Mouse (Mus musculus) common myeloid progenitor, adult 5-6 weeks (primary cell): Measurements from ENCODE around the gene Slc25a13. TPM values are rescaled to one million over a fixed set of nuclear protein-coding genes. Genes with fewer than 3 reads are reported as not detected.

Experiments used
- ATAC-seq: replicated peaks from 2 replicates; pipeline ENCODE4 v1.8.0; 2016; ENCODE audit warnings: low read depth, mild to moderate bottlenecking, moderate TSS enrichment, inconsistent platforms; ENCODE audit not compliant: poor library complexity, severe bottlenecking
- total RNA-seq: library from RNA; stranded (forward); fragments of 200-1000, 187-1606 nt; gene quantifications from 2 replicates; pipeline ENCODE4 v1.2.3, GENCODE M21; 2017

The Slc25a13 gene
- 30.9 and 58.0 TPM in 2 replicates for total RNA-seq

GRCm38 (mm10) chr6:6216507-6217285, at the start of gene Slc25a13:
Slc25a13 (minus strand) TSS chr6:6217173.
- peak; percentile 96 for ATAC-seq

GRCm38 (mm10) chr6:6265761-6266160, 48.8 kb upstream of the Slc25a13 start:
- no peak for ATAC-seq

DNA sequence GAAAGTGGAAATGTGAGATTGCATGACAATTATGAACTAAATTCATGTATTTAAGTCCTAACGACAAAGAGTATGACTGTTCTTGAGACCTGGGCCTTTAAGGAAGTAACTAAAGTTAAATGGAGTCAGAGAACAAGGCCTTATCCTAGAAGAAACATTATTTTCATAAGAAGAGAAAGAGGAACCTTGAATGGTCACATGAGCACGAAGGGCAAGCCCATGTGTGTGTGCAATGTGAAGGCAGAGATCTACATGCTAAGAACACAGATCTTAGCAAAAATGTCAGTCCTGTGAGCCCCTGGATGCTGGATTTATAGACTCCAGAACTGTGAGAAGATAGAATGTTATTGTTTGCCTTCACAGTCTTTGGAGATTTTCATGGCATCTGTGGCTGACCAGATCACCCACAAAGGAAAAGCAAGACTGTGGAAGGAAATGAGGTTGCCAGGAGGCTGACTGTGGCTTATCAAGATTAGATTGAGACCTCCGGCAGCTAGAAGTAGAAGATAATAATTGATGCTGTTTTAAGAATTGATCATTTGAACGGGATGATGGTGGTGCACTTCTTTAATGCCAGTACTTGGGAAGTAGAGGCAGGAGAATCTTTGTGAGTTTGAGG, 46.4 kb upstream of the Slc25a13 start:
- peak; percentile 78 for ATAC-seq

GRCm38 (mm10) chr6:6260917-6261316, 43.9 kb upstream of the Slc25a13 start:
- ATAC-seq, result no peak

DNA sequence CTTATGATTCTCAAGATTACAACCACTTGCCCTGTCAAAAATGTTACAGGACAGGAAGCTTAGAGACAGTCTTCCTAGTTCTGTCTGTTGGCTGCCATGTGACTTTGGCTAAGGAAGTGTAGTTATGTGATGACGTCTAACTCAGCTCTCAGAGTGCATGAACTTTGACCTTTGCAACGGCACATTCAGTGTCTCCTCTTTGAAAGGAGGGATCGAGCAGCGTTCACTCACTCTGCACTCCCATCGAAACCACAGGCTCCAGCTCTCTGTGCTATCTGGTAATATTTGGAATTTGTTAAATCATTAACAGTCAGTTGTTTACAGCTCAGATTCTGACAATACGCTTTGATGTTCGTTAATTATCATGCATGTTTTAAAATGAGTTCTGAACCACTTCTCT, 31.5 kb upstream of the Slc25a13 start:
- no peak for ATAC-seq

GRCm38 (mm10) chr6:6243828-6244227, 26.9 kb upstream of the Slc25a13 start:
- ATAC-seq, result no peak

- no peak for ATAC-seq
Observed at GRCm38 (mm10) chr6:6242114-6242513, 25.1 kb upstream of the Slc25a13 start.

DNA sequence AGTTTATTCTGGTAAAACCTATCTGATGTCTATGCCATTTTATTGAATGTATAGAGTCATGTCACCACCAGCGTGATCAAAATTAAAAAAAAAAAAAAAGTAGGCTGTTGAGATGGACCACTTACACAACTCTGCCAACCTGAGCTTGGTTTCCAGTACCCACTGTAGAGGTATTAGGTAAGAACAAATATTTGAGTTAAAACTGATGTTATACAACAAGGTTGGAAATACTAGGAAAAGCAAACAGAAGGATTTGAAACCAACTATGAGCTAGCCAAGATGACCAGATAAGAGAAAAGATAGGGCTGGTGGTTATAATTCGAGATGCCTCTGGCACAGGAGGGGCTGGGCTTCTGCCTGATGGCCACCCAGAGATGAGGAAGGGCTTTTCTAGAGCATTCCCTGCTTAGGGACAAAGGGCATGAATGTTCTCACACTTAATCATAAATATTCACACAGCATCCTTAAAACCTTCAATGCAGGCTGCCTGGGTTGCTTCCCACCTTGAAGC, 19.9 kb upstream of the Slc25a13 start:
- ATAC-seq, result no peak

- peak; percentile 52; the same call in 1 of the 2 replicates for ATAC-seq
Observed at GRCm38 (mm10) chr6:6230262-6230661, 13.3 kb upstream of the Slc25a13 start.

GRCm38 (mm10) chr6:6222721-6223120, 5.7 kb upstream of the Slc25a13 start:
- no peak for ATAC-seq

DNA sequence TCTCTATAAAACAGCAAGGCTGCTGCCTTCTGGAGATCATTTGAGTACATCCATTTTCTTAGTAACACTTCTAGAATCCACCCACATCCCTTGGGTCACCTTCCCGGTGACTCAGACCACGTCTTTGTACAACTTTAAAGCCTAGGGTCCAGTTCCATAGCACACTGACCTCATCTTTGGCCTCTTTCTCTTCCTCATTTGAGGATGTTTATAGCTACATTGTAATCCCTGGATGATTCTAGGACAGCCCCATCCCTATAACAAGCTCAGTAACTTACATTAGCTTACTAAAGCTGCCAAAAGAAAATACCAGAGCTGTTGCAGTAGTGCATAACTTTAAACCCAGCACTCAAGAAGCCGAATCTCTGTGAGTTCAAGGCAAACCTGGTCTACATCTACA, 3.6 kb upstream of the Slc25a13 start:
- no peak for ATAC-seq

GRCm38 (mm10) chr6:6219661-6220370, 2.8 kb upstream of the Slc25a13 start:
- no peak for ATAC-seq

DNA sequence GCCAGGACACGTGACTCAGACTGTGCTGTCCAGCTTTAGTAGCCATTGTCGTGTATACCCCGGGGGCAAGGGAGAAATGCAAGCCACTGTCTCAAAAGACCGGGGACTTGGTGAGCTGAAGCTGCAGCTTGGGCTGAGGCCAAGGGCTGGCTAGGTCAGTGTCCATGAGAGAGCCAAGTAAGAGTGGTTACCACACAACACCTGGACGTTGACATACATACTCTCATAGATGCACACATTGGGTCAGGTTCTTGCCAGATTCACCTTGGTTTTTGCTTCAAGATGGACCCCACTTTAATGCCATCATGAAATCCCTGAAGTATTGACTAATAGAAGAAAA, 283 bp upstream of the Slc25a13 start:
- ATAC-seq, result no peak

- ATAC-seq, result no peak
Observed at GRCm38 (mm10) chr6:6216120-6216506, 860 bp downstream of the Slc25a13 start.

- no peak for ATAC-seq
Observed at GRCm38 (mm10) chr6:6212360-6213310, 4.3 kb downstream of the Slc25a13 start.

- ATAC-seq, result no peak
Observed at GRCm38 (mm10) chr6:6211958-6212357, 5.0 kb downstream of the Slc25a13 start.

DNA sequence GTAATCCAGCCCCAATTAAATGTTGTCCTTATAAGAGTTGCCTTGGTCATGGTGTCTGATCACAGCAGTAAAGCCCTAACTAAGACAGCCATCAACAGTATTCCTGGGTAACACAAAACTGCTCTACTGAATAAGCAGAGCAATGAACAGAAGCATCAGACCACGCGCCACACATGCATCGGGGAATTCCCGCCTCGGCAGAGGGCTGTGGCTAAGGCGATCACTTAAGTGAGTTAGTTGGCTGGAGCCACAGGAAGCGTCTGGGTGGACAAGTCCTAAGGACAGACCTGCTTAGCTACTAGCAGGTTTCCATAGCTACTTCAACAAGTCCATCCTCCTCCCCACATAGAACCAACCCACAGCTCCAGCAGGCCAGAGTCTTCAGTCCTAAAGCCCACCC, 6.3 kb downstream of the Slc25a13 start:
- no peak for ATAC-seq

- ATAC-seq, result peak; percentile 70
Observed at GRCm38 (mm10) chr6:6208351-6209059, 8.5 kb downstream of the Slc25a13 start.

GRCm38 (mm10) chr6:6207836-6208235, 9.1 kb downstream of the Slc25a13 start:
- no peak for ATAC-seq
